Mouse (Mus musculus): ENCODE results near the gene Myo18a. TPM values are rescaled to one million over a fixed set of nuclear protein-coding genes. Genes with fewer than 3 reads are reported as not detected.

Gene Myo18a
- polyA plus RNA-seq, 1 experiment from 2014 or later = 21.6 TPM

DNA sequence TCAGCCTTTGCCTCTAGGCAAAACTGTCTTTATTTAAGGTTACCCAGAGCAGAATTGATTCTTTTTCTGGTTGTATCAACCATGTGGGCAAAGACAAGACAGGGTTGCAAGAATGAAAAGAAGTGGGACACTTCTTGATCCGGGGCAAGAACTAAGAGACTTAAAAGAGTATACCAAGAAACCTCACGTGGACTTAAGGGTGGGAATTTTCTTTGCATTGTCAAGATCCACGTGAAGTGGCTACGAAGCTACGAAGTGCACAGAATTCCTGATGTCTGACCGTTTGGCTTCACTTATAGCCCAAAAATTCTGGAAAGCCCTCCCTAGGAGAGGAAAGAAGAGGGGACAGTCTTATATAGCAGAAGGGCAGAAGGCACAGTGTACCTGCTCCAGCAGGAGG lies 130.2 kb downstream of the Myo18a start:
- Histone ChIP-seq H3K9ac (replicated peaks; ENCODE audit: low read depth) (no peak overlapping the region), H3K27ac (ENCODE audit: low read length) (no peak overlapping the region), H3K4me1 (ENCODE audit: insufficient read depth, low read depth, low read length) (peaks cover 9% of the 10 kb centered on the region; the same call in 1 of the 2 replicates), H3K4me2 (replicated peaks; ENCODE audit: low read depth, low read length) (no peak overlapping the region), H3K9me3 (ENCODE audit: low read length) (no peaks in the 10 kb centered on the region), H3K27me3 (replicated peaks; ENCODE audit: insufficient read depth, low read length) (no peaks in the 10 kb centered on the region), H3K4me3 (ENCODE audit: low read depth, low read length) (no peak overlapping the region), H3K36me3 (ENCODE audit: insufficient read depth, low read length) (no peaks in the 10 kb centered on the region)
- no peak for DNase-seq (ENCODE audit: low spot score)
- no peak for ATAC-seq
- WGBS = 46% methylated on average over 6 of the region's 6 CpGs
- TF ChIP-seq CTCF (IDR thresholded peaks at IDR 0.05) (no peak), EP300 (IDR thresholded peaks at IDR 0.05) (no peak)

- TF ChIP-seq CTCF (IDR thresholded peaks at IDR 0.05) (peak; percentile 71), EP300 (IDR thresholded peaks at IDR 0.05) (no peak)
- WGBS = 19% methylated on average over 11 of the region's 11 CpGs
- H3K4me3 ChIP-seq (ENCODE audit: low read depth, low read length) = no peak within 1 kb of the TSS
- H3K9me3 ChIP-seq (ENCODE audit: low read length) = no peaks in the 10 kb centered on the region
- peak; percentile 93 for ATAC-seq
- no peaks in the 10 kb centered on the region for H3K36me3 ChIP-seq (ENCODE audit: insufficient read depth, low read length)
- no peaks in the 10 kb centered on the region for H3K27me3 ChIP-seq (replicated peaks; ENCODE audit: insufficient read depth, low read length)
- peak; percentile 84 for DNase-seq (ENCODE audit: low spot score)
- H3K27ac ChIP-seq (ENCODE audit: low read length) = no peak within 1 kb of the TSS; the same call in 1 of the 2 replicates
- no peak within 1 kb of the TSS for H3K9ac ChIP-seq (replicated peaks; ENCODE audit: low read depth)
- H3K4me1 ChIP-seq (ENCODE audit: insufficient read depth, low read depth, low read length) = peaks cover 9% of the 10 kb centered on the region; the same call in 1 of the 2 replicates
- H3K4me2 ChIP-seq (replicated peaks; ENCODE audit: low read depth, low read length) = peak within 1 kb of the TSS; percentile 9; the same call in 1 of the 2 replicates
Observed at GRCm38 (mm10) chr11:77893787-77894718, 131.0 kb downstream of the Myo18a start, which contains the start of gene Pipox. TSS of gene Pipox (minus strand) at chr11:77894096.

DNA sequence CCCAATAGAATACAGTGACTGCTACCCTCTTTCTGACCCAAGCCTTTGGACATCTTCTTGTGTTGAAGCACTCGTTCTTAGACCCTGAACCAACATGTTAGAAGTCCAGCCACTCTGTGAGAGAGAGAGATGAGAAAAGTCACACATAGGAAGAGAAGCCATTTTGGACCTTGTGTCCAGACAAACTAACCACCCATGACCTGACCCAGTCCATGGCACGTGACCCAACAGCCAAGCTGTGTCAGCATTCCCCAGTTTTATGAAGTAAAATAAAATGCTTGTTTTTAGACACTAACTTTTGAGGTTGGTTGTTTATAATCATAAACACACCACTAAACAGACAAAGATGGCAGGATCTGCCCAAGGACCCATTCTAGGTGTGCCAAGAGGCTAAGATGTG lies 131.9 kb downstream of the Myo18a start:
- no peak for ATAC-seq
- DNase-seq (ENCODE audit: low spot score) = no peak
- WGBS = 87% methylated on average over 2 of the region's 2 CpGs
- no peak overlapping the region for H3K4me2 ChIP-seq (replicated peaks; ENCODE audit: low read depth, low read length)
- peaks cover 9% of the 10 kb centered on the region; the same call in 1 of the 2 replicates for H3K4me1 ChIP-seq (ENCODE audit: insufficient read depth, low read depth, low read length)
- no peak for TF ChIP-seq CTCF (IDR thresholded peaks at IDR 0.05)
- TF ChIP-seq EP300 (IDR thresholded peaks at IDR 0.05) = no peak
- H3K9ac ChIP-seq (replicated peaks; ENCODE audit: low read depth) = no peak overlapping the region
- no peaks in the 10 kb centered on the region for H3K27me3 ChIP-seq (replicated peaks; ENCODE audit: insufficient read depth, low read length)
- H3K27ac ChIP-seq (ENCODE audit: low read length) = no peak overlapping the region
- H3K36me3 ChIP-seq (ENCODE audit: insufficient read depth, low read length) = no peaks in the 10 kb centered on the region
- no peaks in the 10 kb centered on the region for H3K9me3 ChIP-seq (ENCODE audit: low read length)
- H3K4me3 ChIP-seq (ENCODE audit: low read depth, low read length) = no peak overlapping the region

DNA sequence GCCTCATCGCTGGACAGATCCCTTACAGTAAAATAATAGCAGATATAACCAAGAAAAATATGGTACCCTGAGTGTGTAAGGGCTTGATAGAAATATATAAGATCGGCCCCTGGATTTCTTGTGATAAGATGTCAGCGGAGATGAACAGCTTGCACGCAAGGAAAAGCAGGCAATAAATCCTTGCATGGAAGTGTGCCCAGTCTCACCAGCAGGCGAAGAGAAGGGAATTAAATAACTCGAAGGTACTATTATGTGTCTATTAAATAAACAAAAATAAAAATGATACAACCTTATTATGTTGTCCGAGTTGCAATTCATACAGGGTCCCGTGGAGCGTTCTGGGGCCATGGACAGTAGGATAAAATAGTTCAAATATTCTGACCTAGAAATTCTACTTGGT lies 133.0 kb downstream of the Myo18a start:
- H3K4me1 ChIP-seq (ENCODE audit: insufficient read depth, low read depth, low read length) = peaks cover 9% of the 10 kb centered on the region; the same call in 1 of the 2 replicates
- ATAC-seq (no peak), DNase-seq (ENCODE audit: low spot score) (no peak)
- WGBS = 63% methylated on average over 9 of the region's 9 CpGs
- H3K4me3 ChIP-seq (ENCODE audit: low read depth, low read length) = no peak overlapping the region
- no peak overlapping the region for H3K9ac ChIP-seq (replicated peaks; ENCODE audit: low read depth)
- no peaks in the 10 kb centered on the region for H3K27me3 ChIP-seq (replicated peaks; ENCODE audit: insufficient read depth, low read length)
- no peak overlapping the region for H3K4me2 ChIP-seq (replicated peaks; ENCODE audit: low read depth, low read length)
- TF ChIP-seq EP300 (IDR thresholded peaks at IDR 0.05) (no peak), CTCF (IDR thresholded peaks at IDR 0.05) (no peak)
- no peak overlapping the region for H3K27ac ChIP-seq (ENCODE audit: low read length)
- H3K36me3 ChIP-seq (ENCODE audit: insufficient read depth, low read length) = no peaks in the 10 kb centered on the region
- H3K9me3 ChIP-seq (ENCODE audit: low read length) = no peaks in the 10 kb centered on the region

GRCm38 (mm10) chr11:77896480-77896819 lies 133.4 kb downstream of the Myo18a start:
- no peak for ATAC-seq
- Histone ChIP-seq H3K36me3 (ENCODE audit: insufficient read depth, low read length) (no peaks in the 10 kb centered on the region), H3K9ac (replicated peaks; ENCODE audit: low read depth) (no peak overlapping the region), H3K4me3 (ENCODE audit: low read depth, low read length) (no peak overlapping the region; the same call in 1 of the 2 replicates), H3K27ac (ENCODE audit: low read length) (no peak overlapping the region), H3K27me3 (replicated peaks; ENCODE audit: insufficient read depth, low read length) (no peaks in the 10 kb centered on the region), H3K9me3 (ENCODE audit: low read length) (no peaks in the 10 kb centered on the region), H3K4me1 (ENCODE audit: insufficient read depth, low read depth, low read length) (peaks cover 10% of the 10 kb centered on the region; the same call in 1 of the 2 replicates), H3K4me2 (replicated peaks; ENCODE audit: low read depth, low read length) (peak overlapping the region; percentile 42; the same call in 1 of the 2 replicates)
- no peak for DNase-seq (ENCODE audit: low spot score)
- TF ChIP-seq CTCF (IDR thresholded peaks at IDR 0.05) = no peak
- TF ChIP-seq EP300 (IDR thresholded peaks at IDR 0.05) = no peak
- WGBS = 36% methylated on average over 6 of the region's 6 CpGs

Measured in lung, postnatal 0 days (tissue).